Mouse (Mus musculus): ENCODE results near the gene Polr3g.

GRCm38 (mm10) chr13:81667713-81668112, 43.1 kb downstream of the Polr3g start:
- TF ChIP-seq POLR2A (IDR thresholded peaks at IDR 0.05; ENCODE audit: extremely low read depth, insufficient read depth, low read length) (no peak), CTCF (IDR thresholded peaks at IDR 0.05; ENCODE audit: low read depth, low read length) (no peak)

Data from liver, adult 2 months (tissue).